Mouse (Mus musculus) left cerebral cortex, adult 9 months (tissue): Measurements from ENCODE around the gene Gclm.
A peak's percentile ranks its signal among the peaks of the same experiment; 100 is the strongest.
"Not testable (repeated sequence)": the region's sequence is repeated elsewhere in the genome, so short reads cannot be mapped to it uniquely, and the experiment has no call there.

Source experiments
- DNase-seq, 2 experiments: peaks; one replicate each; pipeline ENCODE4 v3.0.0; 2022; ENCODE audit warnings: low spot score in 2 of 2

The Gclm gene

GRCm38 (mm10) chr3:122245215-122245877, at the start of gene Gclm:
TSS of gene Gclm (plus strand) at chr3:122245557.
- DNase-seq = peak; percentile 83 to 91

GRCm38 (mm10) chr3:122196621-122197298, 48.6 kb upstream of the Gclm start:
- no peak for DNase-seq

GRCm38 (mm10) chr3:122198532-122198931, 46.8 kb upstream of the Gclm start:
- DNase-seq = no peak

- peak in 1 of 2 experiments; percentile 3 for DNase-seq
Observed at GRCm38 (mm10) chr3:122198966-122199381, 46.4 kb upstream of the Gclm start.

- DNase-seq = no peak
Observed at GRCm38 (mm10) chr3:122199600-122199999, 45.8 kb upstream of the Gclm start.

- no peak for DNase-seq
Observed at GRCm38 (mm10) chr3:122200017-122200416, 45.3 kb upstream of the Gclm start.

GRCm38 (mm10) chr3:122200447-122200846, 44.9 kb upstream of the Gclm start:
- DNase-seq = peak; percentile 4 to 13

- no peak for DNase-seq
Observed at GRCm38 (mm10) chr3:122202307-122202732, 43.0 kb upstream of the Gclm start.

GRCm38 (mm10) chr3:122203675-122204329, 41.6 kb upstream of the Gclm start:
- DNase-seq = no peak

GRCm38 (mm10) chr3:122205753-122206152, 39.6 kb upstream of the Gclm start:
- DNase-seq = no peak

- DNase-seq = no peak
Observed at GRCm38 (mm10) chr3:122206279-122207070, 38.9 kb upstream of the Gclm start.

GRCm38 (mm10) chr3:122207766-122208165, 37.6 kb upstream of the Gclm start:
- no peak for DNase-seq

GRCm38 (mm10) chr3:122208296-122209225, 36.8 kb upstream of the Gclm start:
- DNase-seq = no peak

GRCm38 (mm10) chr3:122209511-122209910, 35.8 kb upstream of the Gclm start:
- DNase-seq = no peak

- no peak for DNase-seq
Observed at GRCm38 (mm10) chr3:122210434-122210833, 34.9 kb upstream of the Gclm start.

GRCm38 (mm10) chr3:122210846-122211245, 34.5 kb upstream of the Gclm start:
- no peak for DNase-seq

GRCm38 (mm10) chr3:122211446-122212125, 33.8 kb upstream of the Gclm start:
- DNase-seq = no peak

- no peak for DNase-seq
Observed at GRCm38 (mm10) chr3:122221240-122222036, 23.9 kb upstream of the Gclm start.

- DNase-seq = not testable (repeated sequence)
Observed at GRCm38 (mm10) chr3:122226972-122227371, 18.4 kb upstream of the Gclm start.
